Mouse (Mus musculus): Measurements from ENCODE around the gene Kcnj8.
"Not testable (repeated sequence)": the region's sequence is repeated elsewhere in the genome, so short reads cannot be mapped to it uniquely, and the experiment has no call there.

Kcnj8 gene

GRCm38 (mm10) chr6:142548377-142548776, 23.0 kb downstream of the Kcnj8 start:
- DNase-seq (ENCODE audit: low spot score), result no peak

- no peak for DNase-seq (ENCODE audit: low spot score)
Observed at GRCm38 (mm10) chr6:142545132-142545531, 26.3 kb downstream of the Kcnj8 start.

- DNase-seq (ENCODE audit: low spot score), result no peak
Observed at GRCm38 (mm10) chr6:142543648-142544047, 27.8 kb downstream of the Kcnj8 start.

- no peak for DNase-seq (ENCODE audit: low spot score)
Observed at GRCm38 (mm10) chr6:142542800-142543175, 28.6 kb downstream of the Kcnj8 start.

GRCm38 (mm10) chr6:142542082-142542799, 29.2 kb downstream of the Kcnj8 start:
- DNase-seq (ENCODE audit: low spot score), result no peak

- no peak for DNase-seq (ENCODE audit: low spot score)
Observed at GRCm38 (mm10) chr6:142540561-142541160, 30.8 kb downstream of the Kcnj8 start.

- DNase-seq (ENCODE audit: low spot score), result no peak
Observed at GRCm38 (mm10) chr6:142540131-142540530, 31.3 kb downstream of the Kcnj8 start.

GRCm38 (mm10) chr6:142538503-142538902, 32.9 kb downstream of the Kcnj8 start:
- DNase-seq (ENCODE audit: low spot score), result no peak

- no peak for DNase-seq (ENCODE audit: low spot score)
Observed at GRCm38 (mm10) chr6:142533412-142533811, 38.0 kb downstream of the Kcnj8 start.

GRCm38 (mm10) chr6:142532686-142533085, 38.7 kb downstream of the Kcnj8 start:
- DNase-seq (ENCODE audit: low spot score), result no peak

- DNase-seq (ENCODE audit: low spot score), result no peak
Observed at GRCm38 (mm10) chr6:142532141-142532540, 39.3 kb downstream of the Kcnj8 start.

GRCm38 (mm10) chr6:142530378-142530777, 41.0 kb downstream of the Kcnj8 start:
- no peak for DNase-seq (ENCODE audit: low spot score)

GRCm38 (mm10) chr6:142529680-142530079, 41.7 kb downstream of the Kcnj8 start:
- DNase-seq (ENCODE audit: low spot score), result no peak

- no peak for DNase-seq (ENCODE audit: low spot score)
Observed at GRCm38 (mm10) chr6:142527931-142528562, 43.4 kb downstream of the Kcnj8 start.

GRCm38 (mm10) chr6:142524635-142525308, 46.6 kb downstream of the Kcnj8 start:
- peak; percentile 72 for DNase-seq (ENCODE audit: low spot score)

- DNase-seq (ENCODE audit: low spot score), result no peak
Observed at GRCm38 (mm10) chr6:142521591-142522110, 49.8 kb downstream of the Kcnj8 start.

- no peak for DNase-seq (ENCODE audit: low spot score)
Observed at GRCm38 (mm10) chr6:142519110-142519509, 52.3 kb downstream of the Kcnj8 start.

GRCm38 (mm10) chr6:142515379-142515778, 56.0 kb downstream of the Kcnj8 start:
- not testable (repeated sequence) for DNase-seq (ENCODE audit: low spot score)

GRCm38 (mm10) chr6:142514912-142515311, 56.5 kb downstream of the Kcnj8 start:
- peak; percentile 72 for DNase-seq (ENCODE audit: low spot score)
